Mouse (Mus musculus) cerebral cortex, adult 2 months (tissue): ENCODE measurements around the gene Arl14.

Experiments
- WGBS: fragments of 180-500 bp; shearing (Covaris S2); methylation state at CpG from one replicate; pipeline ENCODE4 v1.1.7; 2018; 5-methylcytosine and 5-hydroxymethylcytosine counted together

The Arl14 gene

GRCm38 (mm10) chr3:69222502-69222900 lies 282 bp downstream of the Arl14 start:
- 78% methylated on average over 14 of the region's 14 CpGs for WGBS

- 80% methylated on average over 7 of the region's 7 CpGs for WGBS
These were observed 768 bp downstream of the Arl14 start for GRCm38 (mm10) chr3:69222987-69223386.

- 69% methylated on average over 8 of the region's 8 CpGs for WGBS
These were observed 1.4 kb downstream of the Arl14 start for GRCm38 (mm10) chr3:69223666-69224065.

GRCm38 (mm10) chr3:69226496-69226895 lies 4.3 kb downstream of the Arl14 start:
- 84% methylated on average over 2 of the region's 2 CpGs for WGBS

- WGBS: 69% methylated on average over 1 of the region's 1 CpGs
These were observed 5.8 kb downstream of the Arl14 start for GRCm38 (mm10) chr3:69228002-69228401.

GRCm38 (mm10) chr3:69231522-69232138 lies 9.4 kb downstream of the Arl14 start:
- 68% methylated on average over 14 of the region's 14 CpGs for WGBS

GRCm38 (mm10) chr3:69233552-69234189 lies 11.5 kb downstream of the Arl14 start:
- 93% methylated on average over 10 of the region's 10 CpGs for WGBS

GRCm38 (mm10) chr3:69234525-69234924 lies 12.3 kb downstream of the Arl14 start:
- WGBS: 100% methylated on average over 1 of the region's 1 CpGs

- WGBS: 84% methylated on average over 3 of the region's 3 CpGs
These were observed 13.6 kb downstream of the Arl14 start for GRCm38 (mm10) chr3:69235806-69236205.

GRCm38 (mm10) chr3:69236491-69236890 lies 14.3 kb downstream of the Arl14 start:
- 92% methylated on average over 12 of the region's 12 CpGs for WGBS

GRCm38 (mm10) chr3:69238141-69238851 lies 16.1 kb downstream of the Arl14 start:
- 40% methylated on average over 12 of the region's 12 CpGs for WGBS

GRCm38 (mm10) chr3:69239246-69239645 lies 17.0 kb downstream of the Arl14 start:
- 74% methylated on average over 5 of the region's 5 CpGs for WGBS

GRCm38 (mm10) chr3:69241020-69241419 lies 18.8 kb downstream of the Arl14 start:
- 74% methylated on average over 1 of the region's 1 CpGs for whole genome bisulfite sequencing

GRCm38 (mm10) chr3:69253096-69253866 lies 31.1 kb downstream of the Arl14 start:
- 92% methylated on average over 17 of the region's 17 CpGs for WGBS

- WGBS: 52% methylated on average over 7 of the region's 7 CpGs
These were observed 32.5 kb downstream of the Arl14 start for GRCm38 (mm10) chr3:69254676-69255075.

- WGBS: 2% methylated on average over 2 of the region's 2 CpGs
These were observed 35.0 kb downstream of the Arl14 start for GRCm38 (mm10) chr3:69257049-69257699.

- WGBS: 84% methylated on average over 7 of the region's 7 CpGs
These were observed 40.9 kb downstream of the Arl14 start for GRCm38 (mm10) chr3:69263010-69263643.

GRCm38 (mm10) chr3:69264299-69264698 lies 42.1 kb downstream of the Arl14 start:
- 76% methylated on average over 2 of the region's 2 CpGs for WGBS

- WGBS: 60% methylated on average over 7 of the region's 7 CpGs
These were observed 49.6 kb downstream of the Arl14 start for GRCm38 (mm10) chr3:69271812-69272211.
